Mouse (Mus musculus) layer of hippocampus, adult 9-10 months (tissue): Measurements from ENCODE around the gene Serac1.
"Not testable (repeated sequence)": the region's sequence is repeated elsewhere in the genome, so short reads cannot be mapped to it uniquely, and the experiment has no call there.

Experiments
- DNase-seq: peaks from one replicate; pipeline ENCODE4 v3.0.0; 2022; ENCODE audit warnings: low spot score

The Serac1 gene

DNA sequence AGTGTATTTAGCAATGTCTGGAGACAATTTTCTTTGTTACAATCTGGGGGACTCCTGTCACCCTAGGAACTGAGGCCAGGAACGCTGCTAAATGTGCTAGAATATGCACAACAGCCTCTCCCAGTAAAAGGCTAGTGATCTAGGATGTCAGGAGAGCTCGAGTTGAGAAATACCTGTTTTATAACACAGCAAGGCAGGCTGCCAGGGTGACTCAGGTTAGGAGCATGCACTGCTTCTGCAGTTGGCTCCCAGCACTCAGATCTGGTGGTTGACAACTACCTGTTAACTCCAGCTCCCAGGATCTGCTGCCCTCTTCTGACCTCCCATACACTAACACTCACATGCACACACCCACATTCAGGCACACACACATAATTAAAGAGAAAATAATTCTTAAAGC, 13.5 kb downstream of the Serac1 start:
- no peak for DNase-seq

DNA sequence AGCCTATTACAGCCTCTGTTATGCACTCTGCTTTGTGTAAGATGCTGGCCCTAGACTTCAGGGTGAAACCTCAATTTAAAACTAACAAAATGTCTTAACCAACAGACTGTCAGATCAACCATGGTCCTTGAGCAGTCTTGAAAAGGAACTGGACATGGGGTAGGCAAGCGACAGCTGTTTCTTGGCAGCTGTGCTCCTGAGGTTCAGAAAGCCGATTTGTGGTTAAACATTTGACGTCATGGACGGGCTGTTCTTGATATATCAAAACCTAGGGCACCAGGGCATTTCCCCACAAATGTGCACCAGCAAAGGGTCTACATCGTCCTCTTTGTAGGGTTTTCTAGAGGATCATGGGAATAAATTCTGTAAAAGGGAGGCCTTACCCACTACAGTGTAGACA, 16.0 kb downstream of the Serac1 start:
- DNase-seq, result no peak

- no peak for DNase-seq
Observed at GRCm38 (mm10) chr17:6062793-6063192, 16.7 kb downstream of the Serac1 start.

- DNase-seq, result peak; percentile 56
Observed at GRCm38 (mm10) chr17:6054934-6055355, 24.6 kb downstream of the Serac1 start.

DNA sequence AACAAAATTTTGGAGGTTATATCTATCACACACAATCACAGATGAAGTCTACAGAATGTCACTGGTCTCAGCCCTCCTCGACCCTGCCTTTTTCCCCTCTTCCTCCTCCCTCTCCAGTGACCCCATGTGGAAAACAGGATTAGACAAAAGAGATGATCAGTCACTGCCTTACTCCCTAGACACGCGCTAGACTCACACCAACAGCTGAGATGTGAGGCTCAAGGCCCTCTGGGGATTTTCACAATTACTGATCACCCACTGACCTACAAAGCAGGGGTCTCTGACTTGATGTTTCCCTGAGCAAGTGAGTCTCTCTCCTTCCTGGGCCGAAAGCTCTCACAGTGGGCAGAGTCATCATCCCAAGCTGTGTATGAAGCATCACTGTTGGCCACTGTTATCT, 26.7 kb downstream of the Serac1 start:
- DNase-seq, result no peak

DNA sequence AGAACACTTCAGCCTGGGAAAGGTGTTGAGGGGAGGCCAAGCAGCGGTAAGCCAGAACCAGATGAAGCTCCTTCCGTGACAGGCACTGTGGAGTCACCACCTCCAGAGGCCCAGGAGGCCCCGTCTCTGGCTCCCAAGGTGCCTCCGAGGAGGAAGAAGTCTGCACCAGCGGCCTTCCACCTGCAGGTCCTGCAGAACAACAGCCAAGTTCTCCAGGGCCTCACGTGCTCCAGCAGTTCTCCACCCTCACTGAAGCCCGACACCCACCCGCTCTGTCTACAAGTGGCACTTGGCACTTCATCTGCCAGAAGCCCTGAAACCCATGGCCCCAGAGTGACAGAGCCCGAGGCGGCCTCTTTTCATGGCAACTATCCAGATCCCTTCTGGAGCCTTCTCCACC, 42.0 kb downstream of the Serac1 start:
- no peak for DNase-seq

GRCm38 (mm10) chr17:6036872-6037271, 42.7 kb downstream of the Serac1 start:
- DNase-seq, result no peak

GRCm38 (mm10) chr17:6036458-6036857, 43.1 kb downstream of the Serac1 start:
- DNase-seq, result no peak

DNA sequence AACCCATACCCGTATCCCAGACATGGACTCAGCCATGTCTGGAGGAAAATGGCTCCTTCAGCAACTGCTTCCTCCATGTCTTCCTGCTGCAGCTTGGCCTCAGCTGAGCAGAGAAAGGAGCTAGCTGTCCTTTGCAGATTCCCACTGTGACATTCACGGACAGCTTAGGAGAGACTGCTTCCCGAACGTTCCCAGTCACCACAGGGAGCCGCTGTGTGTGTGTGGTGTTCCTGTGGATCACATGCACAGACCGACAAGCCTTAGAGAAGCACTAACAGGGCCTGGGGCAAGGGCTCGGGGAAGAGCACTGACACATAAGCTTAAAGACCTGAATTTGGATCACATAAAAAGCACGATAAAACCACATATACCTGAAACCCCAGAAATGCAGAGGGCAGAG, 43.9 kb downstream of the Serac1 start:
- DNase-seq, result no peak

- no peak for DNase-seq
Observed at GRCm38 (mm10) chr17:6025831-6026230, 53.7 kb downstream of the Serac1 start.

- DNase-seq, result not testable (repeated sequence)
Observed at GRCm38 (mm10) chr17:6021374-6021789, 58.2 kb downstream of the Serac1 start.

GRCm38 (mm10) chr17:6020636-6021035, 58.9 kb downstream of the Serac1 start:
- no peak for DNase-seq

DNA sequence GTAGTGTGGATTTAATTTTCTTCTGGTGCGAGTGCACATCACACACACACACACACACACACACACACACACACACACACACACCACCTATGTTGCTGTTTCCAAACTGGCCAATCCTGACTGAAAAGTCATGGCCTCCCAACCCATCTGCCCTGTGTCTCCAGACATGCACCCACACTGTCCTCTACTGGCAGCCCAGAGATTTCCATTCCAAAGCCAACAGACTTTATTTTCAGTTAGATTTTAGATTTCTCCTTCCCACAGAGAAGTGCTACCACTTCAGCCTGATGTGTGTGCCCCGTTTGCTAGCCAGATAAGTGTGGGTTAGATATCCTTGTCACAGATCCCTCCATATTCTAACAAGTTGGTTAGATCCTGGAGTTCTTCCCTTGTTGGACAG, 59.8 kb downstream of the Serac1 start:
- DNase-seq, result no peak

- DNase-seq, result no peak
Observed at GRCm38 (mm10) chr17:6018348-6018747, 61.2 kb downstream of the Serac1 start.

DNA sequence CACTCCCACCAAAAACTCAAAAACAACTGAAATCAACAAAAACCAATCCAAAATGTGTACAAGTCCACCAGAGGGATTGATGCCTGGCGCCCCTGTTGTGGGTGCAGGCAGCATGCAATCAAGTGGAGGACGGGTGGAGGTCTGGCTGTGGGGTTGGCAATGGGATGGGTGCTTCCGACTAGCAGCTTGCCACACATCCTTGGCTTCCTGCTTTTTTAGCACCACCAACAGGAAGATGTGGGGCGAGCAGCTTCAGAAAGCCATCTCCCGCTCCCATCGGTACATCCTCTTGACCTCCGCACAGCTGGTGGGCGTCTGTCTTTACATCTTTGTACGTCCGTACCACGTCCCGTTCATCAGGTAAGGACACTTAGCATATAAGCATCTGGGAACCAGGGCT, 62.3 kb downstream of the Serac1 start:
- DNase-seq, result no peak

DNA sequence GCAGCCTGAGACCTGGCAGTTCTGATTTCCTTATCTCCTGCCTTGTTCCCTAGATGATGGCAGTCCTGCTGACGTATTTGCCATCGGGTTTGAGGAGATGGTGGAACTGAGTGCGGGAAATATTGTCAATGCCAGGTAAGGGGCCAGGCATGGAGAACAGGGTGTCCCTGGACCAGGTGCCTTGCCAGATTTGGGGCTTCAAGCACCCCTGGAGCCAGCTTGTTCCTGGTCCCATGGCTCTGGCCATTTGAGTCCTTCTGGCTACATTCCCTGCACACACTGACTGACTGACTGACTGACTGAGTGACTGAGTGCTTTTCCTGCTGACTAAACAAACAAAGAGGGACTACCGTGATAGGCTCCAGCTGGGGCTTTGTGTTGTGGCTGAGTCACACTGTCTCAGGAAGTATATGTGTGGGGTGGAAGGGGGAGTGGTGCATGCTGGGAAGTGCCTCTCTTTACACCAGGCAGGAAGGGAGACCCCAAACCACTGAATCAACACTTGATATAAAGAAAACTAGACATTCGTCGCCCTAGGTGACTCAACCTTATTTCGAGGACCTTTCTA, 63.2 kb downstream of the Serac1 start:
- DNase-seq, result no peak

- no peak for DNase-seq
Observed at GRCm38 (mm10) chr17:6014985-6015384, 64.6 kb downstream of the Serac1 start.

DNA sequence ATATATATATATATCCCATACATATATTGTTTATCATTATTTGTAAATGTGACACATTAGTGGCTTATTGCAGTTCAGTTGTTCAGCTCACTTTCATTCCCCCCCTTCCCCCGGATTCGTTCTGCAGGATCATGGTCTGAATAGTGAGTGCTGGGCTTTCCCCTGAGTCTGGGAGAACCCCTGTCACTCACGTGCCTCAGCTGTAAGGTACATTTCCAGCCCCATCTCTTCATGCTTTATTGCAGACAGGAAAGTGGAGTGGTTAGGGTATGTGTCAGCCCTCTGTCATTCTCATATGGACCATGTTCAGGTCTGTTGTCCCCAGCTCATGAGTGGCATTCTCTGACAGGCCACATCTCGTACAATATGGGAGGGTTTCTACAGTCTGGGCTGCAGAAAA, 66.5 kb downstream of the Serac1 start:
- DNase-seq, result no peak

DNA sequence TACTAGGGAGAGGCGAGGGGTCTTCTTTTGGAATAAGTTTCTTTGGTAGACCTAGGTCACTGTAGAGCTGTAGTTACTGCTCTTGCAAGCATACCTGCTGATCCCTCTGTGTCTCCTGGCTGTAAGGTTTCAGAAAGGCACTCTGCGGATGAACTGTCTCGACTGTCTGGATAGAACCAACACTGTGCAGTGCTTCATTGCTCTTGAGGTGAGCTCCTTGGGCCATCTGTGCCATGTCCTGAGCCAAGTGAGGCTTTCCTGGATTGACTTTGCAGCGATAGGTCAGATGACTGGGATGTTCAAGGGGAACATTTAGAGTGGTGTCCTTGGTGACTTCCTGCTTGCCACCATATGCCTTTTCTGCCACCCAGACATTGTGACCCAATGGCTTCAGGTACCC, 69.9 kb downstream of the Serac1 start:
- no peak for DNase-seq

DNA sequence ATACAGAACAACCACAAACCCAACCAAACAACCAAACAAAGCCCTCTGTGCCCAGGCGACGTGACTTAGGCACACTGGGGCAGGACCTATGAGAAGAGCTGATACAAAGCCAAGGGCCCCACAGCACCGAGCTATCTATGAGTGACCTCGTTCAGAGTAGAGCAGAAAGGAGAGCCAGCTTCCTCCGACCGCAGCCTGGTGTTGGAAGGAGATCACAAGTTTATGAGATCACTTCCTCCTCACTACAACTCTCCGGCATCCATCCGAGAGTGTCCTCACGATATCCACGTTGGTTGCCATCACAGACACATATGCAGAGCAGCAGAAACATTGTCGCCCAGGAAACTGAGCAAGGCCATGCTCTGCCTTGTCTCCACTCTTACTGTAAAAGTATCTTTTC, 71.0 kb downstream of the Serac1 start:
- DNase-seq, result no peak

- no peak for DNase-seq
Observed at GRCm38 (mm10) chr17:6007902-6008301, 71.6 kb downstream of the Serac1 start.

DNA sequence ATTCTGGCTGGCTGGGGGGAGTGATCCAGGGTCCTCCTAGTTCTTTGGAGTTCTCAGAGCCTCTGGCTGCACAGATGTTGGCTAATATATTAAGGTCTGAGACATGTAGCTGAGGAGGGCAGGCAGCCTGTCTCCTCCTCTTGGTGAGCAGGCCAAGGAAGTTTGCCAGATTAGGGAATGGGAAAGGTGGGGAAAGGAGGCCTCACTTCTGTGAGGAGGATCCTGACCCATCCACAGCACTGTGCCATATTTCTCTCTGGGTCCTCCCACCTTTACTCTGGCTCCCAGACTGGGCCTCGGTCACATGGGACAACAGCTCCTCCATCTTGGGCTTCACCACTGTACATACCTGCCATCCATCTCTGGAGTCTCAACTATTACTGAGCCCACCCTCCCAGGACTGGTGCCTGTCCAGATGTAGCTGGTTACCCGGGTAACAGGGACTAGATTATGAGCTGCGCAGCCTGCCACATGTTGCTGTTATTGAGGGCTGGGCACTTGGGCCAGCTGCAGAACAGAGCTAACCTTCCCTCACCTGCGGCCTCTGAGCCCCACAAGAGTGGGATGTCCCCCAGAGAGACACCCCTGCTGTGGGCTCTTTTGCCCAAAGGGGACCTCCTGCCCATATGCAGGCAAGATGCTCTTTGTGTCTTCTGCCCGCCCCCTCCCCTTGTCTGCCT, 72.3 kb downstream of the Serac1 start:
- no peak for DNase-seq

- DNase-seq, result peak; percentile 60
Observed at GRCm38 (mm10) chr17:6005638-6006471, 73.7 kb downstream of the Serac1 start.
